Mouse (Mus musculus): ENCODE measurements at regions not wholly inside any gene's neighbourhood (a gene's known extent, or its start where the extent isn't known, plus 50 kb on each side); places are given as distances from the start of the nearest gene placed in this dataset.
"Not testable (repeated sequence)": the region's sequence is repeated elsewhere in the genome, so short reads cannot be mapped to it uniquely, and the experiment has no call there.

DNA sequence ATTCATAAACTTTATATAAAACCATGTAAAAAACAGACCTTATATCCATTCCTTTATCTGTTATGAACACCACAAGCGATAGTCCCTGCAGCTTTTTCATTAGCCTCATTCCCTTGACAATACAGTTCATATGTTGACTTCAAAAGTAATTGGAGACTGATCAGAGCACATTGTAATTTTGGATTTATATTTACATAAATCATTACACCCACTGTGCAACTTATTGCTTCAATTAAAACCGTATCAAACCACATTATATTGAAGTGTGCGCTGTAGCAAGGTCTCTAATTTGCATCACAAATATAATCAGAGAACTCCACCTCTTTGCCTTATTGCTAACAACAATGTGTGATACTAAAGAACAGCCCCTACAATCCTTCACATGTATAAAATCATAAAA is 336.2 kb upstream of the Htr2a start:
- TF ChIP-seq POLR2A (IDR thresholded peaks at IDR 0.05; ENCODE audit: low read depth, low read length), result no peak
- no peak for TF ChIP-seq CTCF (IDR thresholded peaks at IDR 0.05; ENCODE audit: borderline replicate concordance, insufficient read depth, low read length)
- no peak overlapping the region for H3K27ac ChIP-seq (ENCODE audit: insufficient read depth, low read length)
- H3K4me3 ChIP-seq (ENCODE audit: insufficient read depth, low read length), result no peak overlapping the region
- no peaks in the 10 kb centered on the region for H3K4me1 ChIP-seq (ENCODE audit: control insufficient read depth, insufficient read depth, low read length)

DNA sequence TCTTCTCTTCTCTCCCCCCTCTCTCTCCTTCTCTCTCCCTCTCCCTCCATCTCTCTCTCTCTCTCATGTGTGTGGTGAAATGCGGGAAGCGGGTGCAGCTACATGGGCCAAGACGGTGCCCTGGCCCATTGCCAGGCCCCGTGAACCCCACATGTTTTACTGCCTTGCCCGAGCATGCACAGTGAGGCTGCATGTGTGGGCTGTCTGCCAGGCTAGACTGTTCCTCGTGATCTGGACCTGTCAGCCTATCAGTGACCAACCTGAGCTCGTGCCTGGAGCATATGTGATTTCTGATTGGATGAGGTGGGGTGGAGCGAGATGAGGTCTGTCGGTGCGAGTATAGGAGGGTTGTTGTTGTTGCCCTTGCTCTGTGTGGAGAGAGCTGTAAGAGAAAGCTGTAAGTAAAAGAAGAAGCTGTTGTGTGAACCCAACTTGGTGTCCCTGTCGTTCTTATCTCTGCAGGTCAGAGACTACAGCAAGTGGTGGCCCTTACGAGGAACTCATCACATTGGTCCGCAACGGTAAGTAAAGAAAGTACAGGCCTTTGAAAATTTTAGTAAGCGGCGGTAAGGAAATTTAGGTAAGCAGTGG is 333.8 kb upstream of the Htr2a start:
- Histone ChIP-seq H3K4me3 (ENCODE audit: insufficient read depth, low read length) (no peak overlapping the region), H3K4me1 (ENCODE audit: control insufficient read depth, insufficient read depth, low read length) (no peaks in the 10 kb centered on the region), H3K27ac (ENCODE audit: insufficient read depth, low read length) (no peak overlapping the region)
- TF ChIP-seq CTCF (IDR thresholded peaks at IDR 0.05; ENCODE audit: borderline replicate concordance, insufficient read depth, low read length) (no peak), POLR2A (IDR thresholded peaks at IDR 0.05; ENCODE audit: low read depth, low read length) (no peak)

DNA sequence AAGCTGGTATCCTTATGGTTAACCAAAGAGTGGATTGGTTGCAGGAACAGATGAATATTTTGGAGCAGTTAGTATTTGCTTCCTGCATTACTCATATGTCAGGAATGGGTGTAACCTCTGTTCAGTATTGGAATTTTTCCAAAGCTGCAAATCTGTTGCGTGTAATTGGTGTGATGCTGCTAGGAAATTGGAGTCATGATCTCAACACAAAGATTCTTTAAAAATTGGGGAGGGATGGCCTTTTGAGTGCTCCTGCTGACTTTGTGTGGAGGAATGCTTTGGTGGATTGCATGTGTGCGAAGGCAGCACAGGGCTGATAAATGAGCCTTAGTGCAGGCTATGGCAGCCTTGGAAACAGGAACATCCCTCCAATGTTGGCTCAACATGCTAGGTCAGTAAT is 331.2 kb upstream of the Htr2a start:
- peak overlapping the region; percentile 92 for H3K27ac ChIP-seq (ENCODE audit: insufficient read depth, low read length)
- H3K4me1 ChIP-seq (ENCODE audit: control insufficient read depth, insufficient read depth, low read length); H3K4me3 ChIP-seq (ENCODE audit: insufficient read depth, low read length): not testable (repeated sequence)

DNA sequence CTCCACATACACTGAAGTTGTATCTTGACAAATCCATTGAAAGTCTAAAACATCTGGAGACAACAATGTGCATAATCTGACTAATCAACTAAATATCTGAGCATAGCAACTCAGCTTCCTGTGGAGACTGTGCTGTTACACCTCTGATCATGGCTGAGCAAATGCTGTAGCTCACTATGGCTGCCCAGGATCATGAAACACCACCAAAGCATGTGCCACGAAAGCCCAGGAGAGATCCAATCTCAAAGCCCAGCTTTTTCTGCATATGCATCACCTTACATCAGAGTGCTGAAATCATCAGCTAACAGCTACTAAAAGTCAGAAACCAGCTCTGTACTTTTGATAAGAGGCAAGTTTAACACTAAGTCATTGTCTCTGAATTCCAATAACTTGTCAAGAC is 313.3 kb upstream of the Htr2a start:
- H3K27ac ChIP-seq (ENCODE audit: insufficient read depth, low read length), result peak overlapping the region; percentile 0; the same call in 1 of the 2 replicates
- H3K4me1 ChIP-seq (ENCODE audit: control insufficient read depth, insufficient read depth, low read length), result peaks cover 13% of the 10 kb centered on the region
- H3K4me3 ChIP-seq (ENCODE audit: insufficient read depth, low read length), result no peak overlapping the region
- TF ChIP-seq POLR2A (IDR thresholded peaks at IDR 0.05; ENCODE audit: low read depth, low read length) (no peak), CTCF (IDR thresholded peaks at IDR 0.05; ENCODE audit: borderline replicate concordance, insufficient read depth, low read length) (no peak)

DNA sequence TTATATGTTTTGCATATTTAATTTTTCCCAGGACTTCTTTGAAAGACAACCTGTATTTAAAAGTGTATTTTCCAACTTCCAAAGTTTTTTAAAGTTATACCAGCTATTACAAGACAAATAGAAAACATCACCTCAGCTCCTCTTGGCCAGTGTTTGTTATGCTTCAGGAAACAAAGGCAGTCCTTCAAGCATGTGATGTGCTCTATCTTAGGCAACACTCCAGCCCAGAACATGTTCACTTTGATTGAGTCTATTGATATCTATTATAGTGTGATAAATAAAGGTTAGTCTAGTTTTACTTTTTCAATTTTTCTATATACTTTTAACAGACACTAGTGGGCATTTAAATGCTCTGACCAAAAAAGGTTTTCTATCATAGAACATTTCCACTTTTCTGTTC is 289.9 kb upstream of the Htr2a start:
- TF ChIP-seq CTCF (IDR thresholded peaks at IDR 0.05; ENCODE audit: borderline replicate concordance, insufficient read depth, low read length), result no peak
- TF ChIP-seq POLR2A (IDR thresholded peaks at IDR 0.05; ENCODE audit: low read depth, low read length), result no peak
- Histone ChIP-seq H3K4me3 (ENCODE audit: insufficient read depth, low read length) (no peak overlapping the region), H3K4me1 (ENCODE audit: control insufficient read depth, insufficient read depth, low read length) (no peaks in the 10 kb centered on the region), H3K27ac (ENCODE audit: insufficient read depth, low read length) (no peak overlapping the region)

DNA sequence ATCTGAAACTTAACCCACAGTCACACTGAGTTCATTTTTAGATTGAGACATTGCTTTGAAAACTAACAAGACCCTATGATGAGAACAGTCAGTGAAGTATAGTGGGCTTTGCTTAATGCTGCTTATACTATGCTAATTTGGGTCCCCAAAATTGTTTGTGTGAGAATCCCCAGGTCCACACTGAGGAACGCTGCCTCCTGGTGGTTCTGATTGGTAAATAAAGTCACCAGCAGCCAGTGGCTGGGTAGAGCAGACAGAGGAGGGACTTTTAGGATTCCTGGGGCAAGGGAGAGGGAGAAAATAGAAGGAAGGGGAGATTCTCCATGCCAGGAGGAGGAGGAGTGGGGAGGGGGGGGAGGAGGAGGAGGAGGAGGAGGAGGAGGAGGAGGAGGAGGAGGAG is 288.4 kb upstream of the Htr2a start:
- no peak for TF ChIP-seq POLR2A (IDR thresholded peaks at IDR 0.05; ENCODE audit: low read depth, low read length)
- TF ChIP-seq CTCF (IDR thresholded peaks at IDR 0.05; ENCODE audit: borderline replicate concordance, insufficient read depth, low read length), result no peak
- no peaks in the 10 kb centered on the region for H3K4me1 ChIP-seq (ENCODE audit: control insufficient read depth, insufficient read depth, low read length)
- no peak overlapping the region for H3K27ac ChIP-seq (ENCODE audit: insufficient read depth, low read length)
- H3K4me3 ChIP-seq (ENCODE audit: insufficient read depth, low read length), result no peak overlapping the region

DNA sequence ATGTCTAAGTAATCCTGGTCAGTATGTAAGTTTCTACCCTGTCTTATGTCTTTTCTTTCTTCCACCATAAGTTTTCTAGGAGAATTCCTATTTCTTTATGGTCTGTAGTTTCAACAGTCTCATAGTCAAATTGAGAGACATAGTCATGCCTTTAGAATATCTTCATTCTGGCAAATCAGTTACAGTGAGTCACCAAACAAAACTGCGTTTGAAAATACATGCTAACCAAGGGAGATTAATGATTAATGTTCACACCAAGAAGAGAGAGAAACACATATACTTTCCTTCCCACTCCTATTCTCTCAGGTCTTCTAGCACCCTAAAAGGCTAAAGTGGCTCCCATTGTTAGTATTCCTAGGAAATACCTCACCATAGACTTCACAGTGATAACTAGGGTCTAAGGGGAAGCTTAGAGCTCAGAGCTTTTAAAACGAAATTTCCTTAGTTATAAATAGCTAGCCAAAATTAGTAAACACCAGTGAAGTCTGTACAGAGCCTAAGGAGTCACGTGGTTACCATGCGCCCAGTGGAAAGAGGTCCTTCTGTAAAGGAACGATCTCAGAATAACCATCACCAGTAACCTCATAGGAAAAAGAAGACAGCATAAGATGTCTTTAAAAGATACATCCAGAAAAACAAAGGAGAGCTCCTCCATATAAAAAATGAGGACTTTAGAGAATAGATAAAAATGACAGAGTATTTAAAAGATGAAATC is 281.8 kb upstream of the Htr2a start:
- TF ChIP-seq CTCF (IDR thresholded peaks at IDR 0.05; ENCODE audit: borderline replicate concordance, insufficient read depth, low read length) (no peak), POLR2A (IDR thresholded peaks at IDR 0.05; ENCODE audit: low read depth, low read length) (no peak)
- Histone ChIP-seq H3K27ac (ENCODE audit: insufficient read depth, low read length) (peak overlapping the region; percentile 73; the same call in 1 of the 2 replicates), H3K4me1 (ENCODE audit: control insufficient read depth, insufficient read depth, low read length) (0 out of 2 replicates have a peak, but pooled peaks cover 5% of the 10 kb centered on the region), H3K4me3 (ENCODE audit: insufficient read depth, low read length) (no peak overlapping the region)

DNA sequence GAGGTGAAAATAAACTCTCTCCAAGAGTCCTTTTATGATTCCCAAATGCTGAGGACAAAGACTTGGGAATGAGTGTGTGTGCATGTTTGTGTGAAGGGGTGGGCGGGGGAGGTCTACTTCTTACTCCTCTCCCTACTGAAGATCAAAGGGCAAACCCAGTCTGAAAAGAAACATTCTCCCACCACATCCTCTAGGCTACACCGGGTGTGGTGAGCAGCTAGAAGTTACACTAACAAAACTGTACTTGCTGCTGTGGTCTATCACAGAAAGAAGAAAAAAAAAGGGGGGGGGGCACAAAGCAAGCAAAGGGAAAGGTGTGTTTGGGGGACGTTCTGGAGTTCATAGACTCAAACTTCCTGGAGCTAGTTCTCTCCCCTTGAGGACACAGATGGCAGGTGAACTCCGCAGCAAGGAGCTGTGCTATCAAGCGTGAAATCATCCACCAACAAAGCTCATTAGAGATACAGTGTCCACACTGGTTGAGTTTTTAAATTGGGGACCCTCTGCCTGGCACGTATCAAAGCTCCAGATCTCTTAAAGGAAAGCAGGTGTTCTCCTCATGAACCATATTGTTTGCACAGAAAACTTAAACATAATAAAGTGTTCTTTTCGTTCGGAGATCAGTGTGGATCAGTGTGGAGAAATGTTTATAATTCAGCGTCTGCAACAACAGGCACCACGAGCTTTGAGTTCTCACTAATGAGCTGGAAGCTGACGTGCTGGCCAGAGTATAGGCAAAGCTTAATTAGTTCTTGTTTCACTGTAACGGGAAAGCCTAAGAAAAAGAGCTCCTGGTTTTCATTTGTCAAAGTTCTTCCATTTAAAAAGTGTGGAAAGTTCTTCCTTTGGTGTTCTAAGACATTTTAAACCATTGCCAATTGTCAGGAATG is 280.7 kb upstream of the Htr2a start:
- Histone ChIP-seq H3K4me1 (ENCODE audit: control insufficient read depth, insufficient read depth, low read length) (0 out of 2 replicates have a peak, but pooled peaks cover 5% of the 10 kb centered on the region), H3K27ac (ENCODE audit: insufficient read depth, low read length) (no peak overlapping the region), H3K4me3 (ENCODE audit: insufficient read depth, low read length) (no peak overlapping the region)
- TF ChIP-seq POLR2A (IDR thresholded peaks at IDR 0.05; ENCODE audit: low read depth, low read length), result no peak
- no peak for TF ChIP-seq CTCF (IDR thresholded peaks at IDR 0.05; ENCODE audit: borderline replicate concordance, insufficient read depth, low read length)

DNA sequence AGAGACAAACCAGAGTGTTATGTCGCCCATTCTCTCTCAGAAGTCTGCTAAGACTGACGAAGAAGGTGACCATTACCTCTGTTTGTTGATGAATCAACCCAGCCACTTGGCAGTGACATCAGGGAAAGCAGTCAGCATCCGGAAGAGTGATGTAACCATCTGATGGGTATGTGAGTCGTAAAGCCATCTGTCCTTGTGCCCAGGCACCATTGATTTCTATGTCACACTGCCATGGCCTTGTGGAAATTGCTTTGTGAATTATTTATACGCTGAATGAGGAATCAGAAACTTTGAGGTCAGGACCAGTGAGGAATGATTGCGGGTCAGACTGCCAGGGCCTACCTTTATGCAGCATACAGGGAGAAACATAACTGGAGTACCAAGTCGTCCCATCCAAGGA is 256.2 kb upstream of the Htr2a start:
- TF ChIP-seq CTCF (IDR thresholded peaks at IDR 0.05; ENCODE audit: borderline replicate concordance, insufficient read depth, low read length) (no peak), POLR2A (IDR thresholded peaks at IDR 0.05; ENCODE audit: low read depth, low read length) (no peak)
- H3K27ac ChIP-seq (ENCODE audit: insufficient read depth, low read length), result no peak overlapping the region
- H3K4me3 ChIP-seq (ENCODE audit: insufficient read depth, low read length), result no peak overlapping the region
- H3K4me1 ChIP-seq (ENCODE audit: control insufficient read depth, insufficient read depth, low read length), result no peaks in the 10 kb centered on the region

DNA sequence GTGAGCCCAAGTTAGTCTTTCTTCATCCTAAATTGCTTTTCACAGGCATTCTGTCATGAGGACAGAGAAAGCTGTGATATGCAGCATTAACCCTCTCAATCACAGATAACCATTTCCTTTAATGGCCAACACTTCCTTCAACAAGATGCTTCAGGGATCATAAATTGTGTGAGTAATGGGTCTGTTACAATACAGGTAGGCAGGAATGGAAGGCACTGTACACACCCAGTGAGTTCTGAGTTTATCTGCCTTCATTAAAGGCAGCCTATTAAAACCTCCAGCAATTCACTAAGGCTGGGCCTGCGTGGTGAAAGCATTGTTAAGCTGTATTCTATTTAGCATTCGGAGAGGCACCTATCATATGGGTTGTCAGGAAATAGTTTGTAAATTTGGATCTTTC is 248.2 kb upstream of the Htr2a start:
- Histone ChIP-seq H3K27ac (ENCODE audit: insufficient read depth, low read length) (no peak overlapping the region), H3K4me1 (ENCODE audit: control insufficient read depth, insufficient read depth, low read length) (no peaks in the 10 kb centered on the region), H3K4me3 (ENCODE audit: insufficient read depth, low read length) (no peak overlapping the region)
- no peak for TF ChIP-seq CTCF (IDR thresholded peaks at IDR 0.05; ENCODE audit: borderline replicate concordance, insufficient read depth, low read length)
- no peak for TF ChIP-seq POLR2A (IDR thresholded peaks at IDR 0.05; ENCODE audit: low read depth, low read length)

Measured in embryonic fibroblast, embryonic 13.5 days (primary cell).